Comparison of ENCODE assay signal across 32 mouse cellular contexts in genomic region chrX:136789446-136789845, GRCm38 (mm10). TPM values are rescaled to one million over a fixed set of nuclear protein-coding genes. Genes with fewer than 3 reads are reported as not detected.
DNase-seq lines count a peak whose midpoint lies in the region; ATAC-seq lines count a peak whose summit lies in the region.
"Had no signal": no experiment of that assay in that cellular context is flagged by ENCODE, and none has a peak within 500 bp of the region (broad histone marks: within the 10 kb centered on the region; RNA-seq: fewer than 3 reads in every experiment).

No protein-coding gene starts in this region.

- DNase-seq in kidney, adult 11 months = peak; percentile 38
- no peak for DNase-seq in lung, postnatal 36 days
- DNase-seq in ZHBTc4 (ENCODE audit: low read depth, low spot score) = peak; percentile 81
- peak; percentile 0 for DNase-seq in lung, postnatal 14 days
- DNase-seq in testis, postnatal 14 days (ENCODE audit: low spot score) = no peak
- DNase-seq: adrenal gland, postnatal 14 days; cerebellum, adult 2 months; cerebellum, postnatal 25 days; gastrocnemius, postnatal 36 days; heart, adult 2 months; heart, postnatal 36 days; layer of hippocampus, postnatal 36 days; liver, postnatal 0 days; midbrain, embryonic 14.5 days; retina, postnatal 1 day; right cerebral cortex, postnatal 25 days; spleen, adult 18-20 months had no signal

- H3K9ac ChIP-seq in kidney, embryonic 16.5 days (replicated peaks; ENCODE audit: low read length) = no peak overlapping the region
- H3K9ac ChIP-seq in lung, embryonic 15.5 days = no peak overlapping the region
- no peak overlapping the region for H3K9ac ChIP-seq in intestine, embryonic 16.5 days (ENCODE audit: low read depth, low read length)
- H3K9ac ChIP-seq: embryonic facial prominence, embryonic 13.5 days; forebrain, embryonic 13.5 days; heart, embryonic 13.5 days; hindbrain, embryonic 14.5 days; liver, postnatal 0 days; neural tube, embryonic 12.5 days had no signal

- no peak for ATAC-seq in kidney, embryonic 16.5 days (ENCODE audit: low FRiP score, low TSS enrichment)
- peak; percentile 46; the same call in 1 of the 2 replicates for ATAC-seq in lung, embryonic 15.5 days (ENCODE audit: borderline replicate concordance, extremely low read depth, low FRiP score, low TSS enrichment)
- no peak for ATAC-seq in intestine, embryonic 16.5 days
- ATAC-seq: forebrain, embryonic 13.5 days; inflammation-experienced regulatory T-cells, adult 6 months; liver, postnatal 0 days; Patski had no signal

- H3K4me2 ChIP-seq in kidney, embryonic 16.5 days (replicated peaks; ENCODE audit: low read depth, low read length) = no peak overlapping the region
- H3K4me2 ChIP-seq in lung, embryonic 15.5 days = no peak overlapping the region
- no peak overlapping the region for H3K4me2 ChIP-seq in intestine, embryonic 16.5 days (ENCODE audit: low read depth, low read length)
- H3K4me2 ChIP-seq: embryonic facial prominence, embryonic 13.5 days; forebrain, embryonic 13.5 days; heart, embryonic 13.5 days; hindbrain, embryonic 14.5 days; neural tube, embryonic 12.5 days had no signal

- WGBS in kidney, embryonic 16.5 days = 76% methylated on average over 4 of the region's 4 CpGs
- 76% methylated on average over 4 of the region's 4 CpGs for WGBS in lung, embryonic 15.5 days
- 77% methylated on average over 4 of the region's 4 CpGs for WGBS in intestine, embryonic 16.5 days

- H3K27ac ChIP-seq in kidney, embryonic 16.5 days (ENCODE audit: low read length) = no peak overlapping the region
- no peak overlapping the region for H3K27ac ChIP-seq in lung, embryonic 15.5 days
- no peak overlapping the region for H3K27ac ChIP-seq in intestine, embryonic 16.5 days (ENCODE audit: low read length)
- H3K27ac ChIP-seq: embryonic facial prominence, embryonic 13.5 days; forebrain, embryonic 13.5 days; heart, adult 2 months; heart, embryonic 13.5 days; hindbrain, embryonic 14.5 days; neural tube, embryonic 12.5 days had no signal

- H3K4me3 ChIP-seq in kidney, embryonic 16.5 days (ENCODE audit: low read length) = no peak overlapping the region
- H3K4me3 ChIP-seq in lung, embryonic 15.5 days = no peak overlapping the region
- no peak overlapping the region for H3K4me3 ChIP-seq in intestine, embryonic 16.5 days (ENCODE audit: low read length)
- H3K4me3 ChIP-seq: embryonic facial prominence, embryonic 13.5 days; forebrain, embryonic 13.5 days; heart, adult 2 months; heart, embryonic 13.5 days; megakaryocyte, embryonic 14.5 days; neural tube, embryonic 12.5 days had no signal

- H3K27me3 ChIP-seq in kidney, embryonic 16.5 days (ENCODE audit: insufficient read depth, low read length) = peaks cover 4% of the 10 kb centered on the region; the same call in 1 of the 2 replicates
- H3K27me3 ChIP-seq in lung, embryonic 15.5 days = no peaks in the 10 kb centered on the region
- H3K27me3 ChIP-seq in intestine, embryonic 16.5 days (replicated peaks; ENCODE audit: control insufficient read depth, insufficient read depth, low read length) = no peaks in the 10 kb centered on the region
- H3K27me3 ChIP-seq: forebrain, embryonic 13.5 days; heart, embryonic 13.5 days; neural tube, embryonic 12.5 days had no signal

- 0 out of 2 replicates have a peak, but pooled peaks cover 8% of the 10 kb centered on the region for H3K36me3 ChIP-seq in kidney, embryonic 16.5 days (ENCODE audit: insufficient read depth, low read length)
- no peaks in the 10 kb centered on the region for H3K36me3 ChIP-seq in lung, embryonic 15.5 days
- H3K36me3 ChIP-seq in intestine, embryonic 16.5 days (ENCODE audit: control insufficient read depth, insufficient read depth, low read length) = no peaks in the 10 kb centered on the region
- H3K36me3 ChIP-seq: embryonic facial prominence, embryonic 13.5 days; neural tube, embryonic 12.5 days had no signal

- H3K4me1 ChIP-seq in kidney, embryonic 16.5 days (ENCODE audit: insufficient read depth, low read length) = no peaks in the 10 kb centered on the region
- no peaks in the 10 kb centered on the region for H3K4me1 ChIP-seq in lung, embryonic 15.5 days
- no peaks in the 10 kb centered on the region for H3K4me1 ChIP-seq in intestine, embryonic 16.5 days (ENCODE audit: control insufficient read depth, insufficient read depth, low read length)
- H3K4me1 ChIP-seq: embryonic facial prominence, embryonic 13.5 days; forebrain, embryonic 13.5 days; heart, embryonic 13.5 days; megakaryocyte, embryonic 14.5 days; neural tube, embryonic 12.5 days had no signal

- H3K9me3 ChIP-seq in kidney, embryonic 16.5 days (ENCODE audit: low read length) = no peaks in the 10 kb centered on the region
- H3K9me3 ChIP-seq in lung, embryonic 15.5 days = no peaks in the 10 kb centered on the region
- H3K9me3 ChIP-seq in intestine, embryonic 16.5 days (ENCODE audit: control insufficient read depth, low read length) = no peaks in the 10 kb centered on the region
- H3K9me3 ChIP-seq: embryonic facial prominence, embryonic 13.5 days; forebrain, embryonic 13.5 days; G1E; heart, embryonic 13.5 days; megakaryocyte, embryonic 14.5 days; neural tube, embryonic 12.5 days had no signal

RNA-seq across cellular contexts. Expression of gene Glra4, which starts 9.5 kb away (rescaled TPM):
- not detected in 2 replicates for polyA plus RNA-seq in kidney, embryonic 16.5 days (2015; fragmentation: Nextera tagmentation; extraction: Ambion mirVana)
- polyA plus RNA-seq in lung, embryonic 15.5 days (2015; fragmentation: Nextera tagmentation; extraction: Ambion mirVana) = 0.10 TPM in 1 of 2 replicates, not detected in the other
- not detected in 2 replicates for polyA plus RNA-seq in intestine, embryonic 16.5 days (2015; fragmentation: Nextera tagmentation; extraction: Ambion mirVana)
- polyA plus RNA-seq: embryonic facial prominence, embryonic 13.5 days; forebrain, embryonic 13.5 days; G1E; heart, adult 2 months; inflammation-experienced regulatory T-cells, adult 6 months; limb, embryonic 11.5 days; liver, adult 2 months; liver, postnatal 0 days; midbrain, embryonic 14.5 days; urinary bladder, adult 2 months had no signal

RNA-seq across cellular contexts. Expression of gene Plp1, which starts 33.0 kb away (rescaled TPM):
- 3.8 and 5.0 TPM in 2 replicates for polyA plus RNA-seq in kidney, embryonic 16.5 days (2015; fragmentation: Nextera tagmentation; extraction: Ambion mirVana)
- 2.4 and 3.6 TPM in 2 replicates for polyA plus RNA-seq in lung, embryonic 15.5 days (2015; fragmentation: Nextera tagmentation; extraction: Ambion mirVana)
- 3.9 and 4.2 TPM in 2 replicates for polyA plus RNA-seq in intestine, embryonic 16.5 days (2015; fragmentation: Nextera tagmentation; extraction: Ambion mirVana)

RNA-seq across cellular contexts. Expression of gene Morf4l2, which starts 46.0 kb away (rescaled TPM):
- 557 and 569 TPM in 2 replicates for polyA plus RNA-seq in kidney, embryonic 16.5 days (2015; fragmentation: Nextera tagmentation; extraction: Ambion mirVana)
- 549 and 553 TPM in 2 replicates for polyA plus RNA-seq in lung, embryonic 15.5 days (2015; fragmentation: Nextera tagmentation; extraction: Ambion mirVana)
- polyA plus RNA-seq in intestine, embryonic 16.5 days (2015; fragmentation: Nextera tagmentation; extraction: Ambion mirVana) = 417 and 440 TPM in 2 replicates

Comparison
In these comparisons a context has a peak if more than half of its experiments do, and no peak if none do; other contexts are left out.
1. DNase-seq: peak in kidney, adult 11 months (single experiment), ZHBTc4 (single experiment) and lung, postnatal 14 days (single experiment); none in lung, postnatal 36 days (single experiment) and testis, postnatal 14 days (single experiment).